Comparison of ENCODE assay signal across 13 mouse cellular contexts in genomic region chr14:98810259-98811042, GRCm38 (mm10).
A peak's percentile ranks its signal among the peaks of the same experiment; 100 is the strongest.
DNase-seq lines count a peak whose midpoint lies in the region; ATAC-seq and TF ChIP-seq lines count a peak whose summit lies in the region.
"Had no signal": no experiment of that assay in that cellular context is flagged by ENCODE, and none has a peak within 500 bp of the region (broad histone marks: within the 10 kb centered on the region; RNA-seq: fewer than 3 reads in every experiment).

No protein-coding gene starts in this region.

- no peak for TF ChIP-seq POLR2A in brain, embryonic 14.5 days (IDR thresholded peaks at IDR 0.05; ENCODE audit: borderline replicate concordance, extremely low read depth, insufficient read depth, insufficient read length, poor library complexity, severe bottlenecking)

- TF ChIP-seq CTCF in brain, embryonic 14.5 days (IDR thresholded peaks at IDR 0.05; ENCODE audit: borderline replicate concordance, extremely low read depth, insufficient read depth, insufficient read length), result no peak
- TF ChIP-seq CTCF in intestine, postnatal 0 days (IDR thresholded peaks at IDR 0.05; ENCODE audit: low read depth), result no peak

- no peaks in the 10 kb centered on the region for H3K36me3 ChIP-seq in intestine, postnatal 0 days (ENCODE audit: control insufficient read depth, insufficient read depth)
- H3K36me3 ChIP-seq: limb, embryonic 15.5 days; midbrain, embryonic 12.5 days had no signal

- peak; percentile 87 to 88 for DNase-seq in cerebellum, postnatal 10 days
- DNase-seq in layer of hippocampus, adult 11-12 months (ENCODE audit: low spot score), result peak; percentile 32
- DNase-seq in layer of hippocampus, adult 9-10 months (ENCODE audit: low spot score), result no peak
- DNase-seq in brain, embryonic 14.5 days (ENCODE audit: low read depth), result peak; percentile 94
- DNase-seq in left cerebral cortex, postnatal 14 days (ENCODE audit: low spot score in 2 of 2), result peak; percentile 25 to 32
- DNase-seq in c-Kit-positive CD71-positive TER-119-positive erythroid progenitor cells, embryonic 14.5 days (ENCODE audit: low spot score), result no peak
- DNase-seq: embryo, embryonic 11 days had no signal

- H3K9me3 ChIP-seq in intestine, postnatal 0 days (ENCODE audit: control insufficient read depth), result no peaks in the 10 kb centered on the region
- H3K9me3 ChIP-seq: limb, embryonic 15.5 days; midbrain, embryonic 12.5 days had no signal

- no peaks in the 10 kb centered on the region for H3K27me3 ChIP-seq in intestine, postnatal 0 days (replicated peaks; ENCODE audit: control insufficient read depth, insufficient read depth, low read length)
- H3K27me3 ChIP-seq: limb, embryonic 15.5 days; midbrain, embryonic 12.5 days had no signal

- ATAC-seq in cerebellum, adult (ENCODE audit: insufficient number of reproducible peaks, low FRiP score, low TSS enrichment), result no peak
- no peak for ATAC-seq in intestine, postnatal 0 days

- no peak overlapping the region for H3K27ac ChIP-seq in intestine, postnatal 0 days (ENCODE audit: low read depth, low read length)
- H3K27ac ChIP-seq: heart, adult 2 months; kidney, postnatal 0 days; limb, embryonic 15.5 days; midbrain, embryonic 12.5 days had no signal

- no peaks in the 10 kb centered on the region for H3K4me1 ChIP-seq in intestine, postnatal 0 days (replicated peaks; ENCODE audit: control insufficient read depth, insufficient read depth, low read length)
- H3K4me1 ChIP-seq: limb, embryonic 15.5 days; midbrain, embryonic 12.5 days had no signal

- WGBS in intestine, postnatal 0 days, result 85% methylated on average over 3 of the region's 3 CpGs

- intact Hi-C loops in left cerebral cortex, postnatal 14 days (cut with DNase I), result no loop called here

- no peak overlapping the region for H3K9ac ChIP-seq in intestine, postnatal 0 days (ENCODE audit: low read depth, low read length)
- H3K9ac ChIP-seq: limb, embryonic 15.5 days; midbrain, embryonic 12.5 days had no signal

- H3K4me2 ChIP-seq in intestine, postnatal 0 days (replicated peaks; ENCODE audit: low read depth), result no peak overlapping the region
- H3K4me2 ChIP-seq: limb, embryonic 15.5 days; midbrain, embryonic 12.5 days had no signal

- no peak overlapping the region for H3K4me3 ChIP-seq in intestine, postnatal 0 days (ENCODE audit: low read depth, low read length)
- H3K4me3 ChIP-seq: heart, adult 2 months; limb, embryonic 15.5 days; midbrain, embryonic 12.5 days had no signal

Comparison
In these comparisons a context has a peak if more than half of its experiments do, and no peak if none do; other contexts are left out.
1. DNase-seq: peak in cerebellum, postnatal 10 days (2 of 2), layer of hippocampus, adult 11-12 months (single experiment), brain, embryonic 14.5 days (single experiment) and left cerebral cortex, postnatal 14 days (2 of 2); none in layer of hippocampus, adult 9-10 months (single experiment) and c-Kit-positive CD71-positive TER-119-positive erythroid progenitor cells, embryonic 14.5 days (single experiment).